Mouse (Mus musculus) brown adipose tissue, adult 24 weeks (tissue): Measurements from ENCODE around the gene Acsl3. TPM values are rescaled to one million over a fixed set of nuclear protein-coding genes. Genes with fewer than 3 reads are reported as not detected.

ENCODE experiments used
- H3K27ac ChIP-seq: fragments of 200-500 bp; replicated peaks from 2 replicates; pipeline ENCODE4 v1.5.1; 2012; ENCODE audit warnings: low read depth, mild to moderate bottlenecking, low read length
- H3K4me1 ChIP-seq: fragments of 200-500 bp; 2 replicates; pipeline ENCODE4 v1.6.1; 2012; ENCODE audit warnings: low read length, mixed read lengths; ENCODE audit not compliant: control insufficient read depth, insufficient read depth, insufficient read length
- H3K4me3 ChIP-seq: fragments of 200-500 bp; 2 replicates; pipeline ENCODE4 v1.5.1; 2012; ENCODE audit warnings: low read depth, mild to moderate bottlenecking, low read length, moderate library complexity; ENCODE audit not compliant: insufficient read depth
- polyA plus RNA-seq: library from polyadenylated mRNA; stranded (reverse); fragments of >200 nt; gene quantifications from 2 replicates; pipeline ENCODE4 v1.2.4, GENCODE M21; 2012; ENCODE audit not compliant: missing spikeins, insufficient read depth, insufficient read length

The Acsl3 gene
- polyA plus RNA-seq, 1 experiment = 23.5 TPM

- Histone ChIP-seq H3K27ac (no peak overlapping the region), H3K4me3 (peak overlapping the region; percentile 94), H3K4me1 (no peaks in the 10 kb centered on the region)
These were observed 1.7 kb downstream of the Acsl3 start for GRCm38 (mm10) chr1:78659270-78659823.

GRCm38 (mm10) chr1:78664326-78664725 is 6.7 kb downstream of the Acsl3 start:
- Histone ChIP-seq H3K4me3 (no peak overlapping the region), H3K27ac (no peak overlapping the region), H3K4me1 (no peaks in the 10 kb centered on the region)

- no peaks in the 10 kb centered on the region for H3K4me1 ChIP-seq
- peak overlapping the region; percentile 24; the same call in 1 of the 2 replicates for H3K27ac ChIP-seq
These were observed 8.4 kb downstream of the Acsl3 start for GRCm38 (mm10) chr1:78665954-78666499.

GRCm38 (mm10) chr1:78666585-78666984 is 9.0 kb downstream of the Acsl3 start:
- H3K4me3 ChIP-seq = no peak overlapping the region
- H3K4me1 ChIP-seq = no peaks in the 10 kb centered on the region
- 0 out of 2 replicates have a peak overlapping the region, but pooled peaks have one; percentile 24 for H3K27ac ChIP-seq

More at GRCm38 (mm10) chr1:78665954-78666499, 8.4 kb downstream of the Acsl3 start:
- no peak overlapping the region for H3K4me3 ChIP-seq

GRCm38 (mm10) chr1:78682291-78682690 is 24.7 kb downstream of the Acsl3 start:
- Histone ChIP-seq H3K4me1 (peaks cover 2% of the 10 kb centered on the region; the same call in 1 of the 2 replicates), H3K27ac (no peak overlapping the region)

GRCm38 (mm10) chr1:78684128-78684527 is 26.5 kb downstream of the Acsl3 start:
- H3K27ac ChIP-seq = no peak overlapping the region
- H3K4me3 ChIP-seq = no peak overlapping the region
- peaks cover 2% of the 10 kb centered on the region; the same call in 1 of the 2 replicates for H3K4me1 ChIP-seq

More at GRCm38 (mm10) chr1:78682291-78682690, 24.7 kb downstream of the Acsl3 start:
- no peak overlapping the region for H3K4me3 ChIP-seq

GRCm38 (mm10) chr1:78686872-78687271 is 29.2 kb downstream of the Acsl3 start:
- Histone ChIP-seq H3K4me1 (peaks cover 2% of the 10 kb centered on the region; the same call in 1 of the 2 replicates), H3K4me3 (no peak overlapping the region), H3K27ac (no peak overlapping the region)

- Histone ChIP-seq H3K4me1 (peaks cover 2% of the 10 kb centered on the region; the same call in 1 of the 2 replicates), H3K27ac (no peak overlapping the region), H3K4me3 (no peak overlapping the region)
These were observed 30.5 kb downstream of the Acsl3 start for GRCm38 (mm10) chr1:78688149-78688548.

DNA sequence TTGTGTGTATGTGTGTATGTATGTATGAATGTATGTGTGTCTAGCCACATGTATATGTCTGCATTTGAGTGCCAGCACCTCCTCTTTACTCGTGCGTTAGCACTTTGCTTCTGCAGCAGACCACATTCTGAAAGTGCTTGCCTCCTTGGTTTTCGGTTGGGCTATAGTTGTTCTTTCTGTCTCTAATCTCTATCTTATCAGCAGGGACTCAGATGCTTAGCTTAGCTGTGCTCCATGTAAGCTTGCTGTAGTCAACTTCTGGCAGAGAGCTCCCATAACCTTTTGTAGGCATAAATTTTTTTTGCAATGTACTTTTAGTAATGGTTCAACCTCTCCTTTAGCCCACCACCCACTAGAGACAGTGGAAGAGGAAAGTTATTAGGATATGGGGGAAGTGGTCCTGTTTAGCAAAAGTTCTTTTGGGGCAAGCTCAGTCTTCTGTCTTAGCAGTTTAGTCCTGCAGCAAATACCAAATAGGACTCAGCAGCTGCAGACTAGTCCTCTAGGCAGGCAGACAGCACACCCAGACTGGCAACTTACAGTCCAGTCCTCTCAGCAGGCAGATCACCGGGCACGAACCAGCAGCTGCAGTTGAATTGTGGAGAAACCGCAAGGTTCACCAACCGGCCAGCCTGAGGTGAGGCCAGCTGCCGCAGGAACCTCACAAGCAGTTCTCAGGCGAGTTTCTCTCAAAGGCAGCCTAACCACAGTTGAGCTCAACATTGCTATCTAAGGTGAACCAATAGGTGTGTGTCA is 37.1 kb downstream of the Acsl3 start:
- Histone ChIP-seq H3K27ac (no peak overlapping the region), H3K4me1 (no peaks in the 10 kb centered on the region), H3K4me3 (no peak overlapping the region)

DNA sequence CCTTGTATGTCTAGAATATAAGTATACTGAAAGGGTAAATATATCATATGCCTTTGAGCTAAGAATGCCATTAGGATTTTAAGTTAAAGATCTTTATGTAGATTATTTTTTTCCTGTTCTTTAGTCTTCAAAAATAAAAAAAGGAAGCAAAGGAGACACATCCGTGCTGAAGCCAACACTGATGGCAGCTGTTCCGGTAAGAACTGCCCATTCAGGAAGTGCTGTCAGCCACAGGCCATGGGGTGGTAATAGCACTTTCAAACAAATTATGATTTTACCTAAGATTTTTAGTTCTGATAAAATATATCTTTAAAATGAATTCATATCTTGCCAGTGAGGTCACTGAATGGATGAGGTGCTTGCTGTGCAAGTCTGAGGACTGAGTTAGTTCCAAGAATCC is 38.7 kb downstream of the Acsl3 start:
- no peak overlapping the region for H3K27ac ChIP-seq
- no peak overlapping the region for H3K4me3 ChIP-seq
- no peaks in the 10 kb centered on the region for H3K4me1 ChIP-seq

DNA sequence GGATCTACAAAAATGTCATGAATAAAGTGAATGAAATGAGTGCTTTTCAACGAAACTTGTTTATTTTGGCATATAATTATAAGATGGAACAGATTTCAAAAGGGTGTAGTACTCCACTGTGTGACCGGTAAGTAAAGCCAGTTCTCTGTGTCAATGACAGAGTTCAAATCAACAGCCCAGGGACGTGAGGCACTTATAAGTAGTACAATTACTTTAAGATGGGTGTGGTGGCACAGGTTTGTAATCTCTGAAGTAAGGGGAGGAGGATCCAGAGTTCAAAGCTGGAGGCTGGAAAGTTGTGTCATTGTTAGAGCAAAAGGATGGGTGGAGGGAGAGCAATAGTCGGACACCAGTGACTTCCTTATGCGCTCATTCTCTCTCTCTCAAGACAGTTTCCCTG is 39.3 kb downstream of the Acsl3 start:
- no peaks in the 10 kb centered on the region for H3K4me1 ChIP-seq
- H3K27ac ChIP-seq = no peak overlapping the region
- no peak overlapping the region for H3K4me3 ChIP-seq

DNA sequence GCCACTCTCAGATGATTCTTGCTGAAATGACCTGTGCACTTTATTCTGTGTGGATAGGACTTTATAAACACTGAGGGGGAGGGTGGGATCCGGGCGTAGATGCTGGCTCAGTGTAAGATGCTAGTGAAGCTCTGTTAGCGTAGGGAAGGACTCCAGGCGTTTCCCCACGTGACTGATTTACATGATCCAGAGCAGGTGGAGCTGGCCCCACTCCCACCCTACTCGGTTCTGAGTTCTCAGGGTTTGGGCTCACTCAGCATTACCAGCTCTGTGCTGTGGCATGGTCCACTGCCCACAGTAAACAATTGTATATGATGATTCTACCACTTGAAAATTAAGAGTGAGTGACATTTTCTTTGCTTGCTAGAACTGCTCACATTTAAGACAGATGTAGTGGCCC is 40.5 kb downstream of the Acsl3 start:
- Histone ChIP-seq H3K27ac (no peak overlapping the region), H3K4me1 (no peaks in the 10 kb centered on the region), H3K4me3 (no peak overlapping the region)

GRCm38 (mm10) chr1:78701740-78702139 is 44.1 kb downstream of the Acsl3 start:
- Histone ChIP-seq H3K4me1 (no peaks in the 10 kb centered on the region), H3K27ac (no peak overlapping the region), H3K4me3 (no peak overlapping the region)

- H3K4me3 ChIP-seq = no peak overlapping the region
- no peaks in the 10 kb centered on the region for H3K4me1 ChIP-seq
- peak overlapping the region; percentile 39; the same call in 1 of the 2 replicates for H3K27ac ChIP-seq
These were observed 44.8 kb downstream of the Acsl3 start for GRCm38 (mm10) chr1:78702282-78702963.

DNA sequence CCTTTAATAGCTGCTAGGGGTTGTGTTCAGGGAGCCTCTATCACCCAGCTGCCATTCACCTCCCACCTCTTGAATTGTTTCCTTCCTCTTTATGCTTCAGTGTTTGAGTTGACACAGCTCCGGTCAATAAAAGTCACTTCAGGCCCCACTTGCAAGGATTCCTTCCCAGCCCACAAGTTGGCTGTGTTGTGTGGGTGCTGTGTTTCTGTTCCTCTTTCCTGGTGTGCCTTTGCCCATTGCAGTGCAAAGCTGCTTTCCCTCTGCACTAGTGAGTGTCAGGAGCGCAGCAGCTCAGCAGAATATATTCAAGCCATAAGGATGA is 45.3 kb downstream of the Acsl3 start:
- H3K4me3 ChIP-seq = no peak overlapping the region
- no peaks in the 10 kb centered on the region for H3K4me1 ChIP-seq
- peak overlapping the region; percentile 39; the same call in 1 of the 2 replicates for H3K27ac ChIP-seq
